In genomic region chr9:60999001-60999529, GRCm38 (mm10) we compare ENCODE assay signal across 8 mouse cellular contexts.
DNase-seq lines count a peak whose midpoint lies in the region; ATAC-seq and TF ChIP-seq lines count a peak whose summit lies in the region.

No protein-coding gene starts in this region.

- TF ChIP-seq CTCF in liver, adult 2 months (IDR thresholded peaks at IDR 0.05; ENCODE audit: low read depth, low read length), result peak; percentile 57
- TF ChIP-seq CTCF in heart, postnatal 0 days (IDR thresholded peaks at IDR 0.05; ENCODE audit: low read depth), result 0 out of 2 replicates have a peak, but pooled peaks have one; percentile 16

- no peak overlapping the region for H3K4me3 ChIP-seq in liver, adult 2 months (ENCODE audit: insufficient read depth, low read depth, low read length)
- no peak overlapping the region for H3K4me3 ChIP-seq in liver, embryonic 11.5 days (ENCODE audit: low read depth, low read length)
- H3K4me3 ChIP-seq in heart, postnatal 0 days (ENCODE audit: low read depth, low read length), result no peak overlapping the region
- no peak overlapping the region for H3K4me3 ChIP-seq in neural tube, embryonic 15.5 days (replicated peaks)

- TF ChIP-seq EP300 in heart, postnatal 0 days (IDR thresholded peaks at IDR 0.05; ENCODE audit: low read depth), result no peak

- ATAC-seq in liver, embryonic 11.5 days (replicated peaks; ENCODE audit: low FRiP score), result no peak
- no peak; the same call in 1 of the 2 replicates for ATAC-seq in heart, postnatal 0 days (ENCODE audit: insufficient read depth, low read depth)
- peak; percentile 86 for ATAC-seq in monocyte, adult 5-6 weeks (replicated peaks; ENCODE audit: insufficient number of reproducible peaks, low FRiP score, low TSS enrichment, poor library complexity, severe bottlenecking)
- ATAC-seq in neural tube, embryonic 15.5 days (ENCODE audit: low FRiP score), result no peak
- ATAC-seq in frontal cortex, adult (ENCODE audit: low TSS enrichment), result no peak

- H3K79me2 ChIP-seq in liver, adult 2 months (ENCODE audit: control insufficient read depth, insufficient read depth, low read length), result no peaks in the 10 kb centered on the region

- 33% methylated on average over 6 of the region's 6 CpGs for WGBS in liver, adult 2 months
- 27% methylated on average over 6 of the region's 6 CpGs for WGBS in liver, embryonic 11.5 days
- WGBS in heart, postnatal 0 days, result 36% methylated on average over 6 of the region's 6 CpGs
- 67% methylated on average over 6 of the region's 6 CpGs for WGBS in neural tube, embryonic 15.5 days

- H3K9me3 ChIP-seq in liver, embryonic 11.5 days (ENCODE audit: control insufficient read depth, low read length), result no peaks in the 10 kb centered on the region
- H3K9me3 ChIP-seq in heart, postnatal 0 days (replicated peaks; ENCODE audit: control insufficient read depth, low read length), result no peaks in the 10 kb centered on the region
- H3K9me3 ChIP-seq in neural tube, embryonic 15.5 days (replicated peaks), result no peaks in the 10 kb centered on the region

- peak; percentile 31 for DNase-seq in adrenal gland, adult 2 months
- DNase-seq in adrenal gland, adult 18-20 months (ENCODE audit: low spot score in 2 of 2), result no peak
- DNase-seq in liver, adult 2 months (ENCODE audit: extremely low read depth, low read depth, low spot score), result peak; percentile 41
- DNase-seq in liver, embryonic 11.5 days (ENCODE audit: low spot score), result no peak
- no peak for DNase-seq in heart, postnatal 0 days (ENCODE audit: low spot score)

- H3K27ac ChIP-seq in liver, adult 2 months (replicated peaks; ENCODE audit: insufficient read depth, low read depth, low read length), result no peak overlapping the region
- H3K27ac ChIP-seq in liver, embryonic 11.5 days (ENCODE audit: low read depth, low read length), result no peak overlapping the region
- no peak overlapping the region for H3K27ac ChIP-seq in heart, postnatal 0 days (ENCODE audit: low read depth)
- H3K27ac ChIP-seq in neural tube, embryonic 15.5 days (replicated peaks), result no peak overlapping the region

- no peaks in the 10 kb centered on the region for H3K36me3 ChIP-seq in liver, adult 2 months (ENCODE audit: control insufficient read depth, insufficient read depth, low read length)
- no peaks in the 10 kb centered on the region for H3K36me3 ChIP-seq in liver, embryonic 11.5 days (ENCODE audit: control insufficient read depth, insufficient read depth, low read length)
- H3K36me3 ChIP-seq in heart, postnatal 0 days (replicated peaks; ENCODE audit: control insufficient read depth, insufficient read depth, low read length), result no peaks in the 10 kb centered on the region
- H3K36me3 ChIP-seq in neural tube, embryonic 15.5 days, result no peaks in the 10 kb centered on the region

- no peaks in the 10 kb centered on the region for H3K4me1 ChIP-seq in liver, adult 2 months (ENCODE audit: control insufficient read depth, insufficient read depth, low read length)
- H3K4me1 ChIP-seq in liver, embryonic 11.5 days (replicated peaks; ENCODE audit: control insufficient read depth, insufficient read depth, low read length), result 0 out of 2 replicates have a peak, but pooled peaks cover 2% of the 10 kb centered on the region
- no peaks in the 10 kb centered on the region for H3K4me1 ChIP-seq in heart, postnatal 0 days (ENCODE audit: control insufficient read depth, insufficient read depth)
- 0 out of 2 replicates have a peak, but pooled peaks cover 3% of the 10 kb centered on the region for H3K4me1 ChIP-seq in neural tube, embryonic 15.5 days

- H3K27me3 ChIP-seq in liver, adult 2 months (ENCODE audit: control insufficient read depth, insufficient read depth, low read length), result no peaks in the 10 kb centered on the region
- peaks cover 2% of the 10 kb centered on the region; the same call in 1 of the 2 replicates for H3K27me3 ChIP-seq in liver, embryonic 11.5 days (replicated peaks; ENCODE audit: control insufficient read depth, insufficient read depth, low read length)
- 0 out of 2 replicates have a peak, but pooled peaks cover 19% of the 10 kb centered on the region for H3K27me3 ChIP-seq in heart, postnatal 0 days (ENCODE audit: control insufficient read depth, insufficient read depth, low read length)
- H3K27me3 ChIP-seq in neural tube, embryonic 15.5 days (replicated peaks), result peaks cover 10% of the 10 kb centered on the region; the same call in 1 of the 2 replicates

- no peak overlapping the region for H3K4me2 ChIP-seq in liver, embryonic 11.5 days
- H3K4me2 ChIP-seq in heart, postnatal 0 days (ENCODE audit: low read depth, low read length), result no peak overlapping the region
- no peak overlapping the region for H3K4me2 ChIP-seq in neural tube, embryonic 15.5 days

- TF ChIP-seq POLR2A in liver, adult 2 months (IDR thresholded peaks at IDR 0.05; ENCODE audit: extremely low read depth, insufficient read depth, low read length), result no peak

- H3K9ac ChIP-seq in liver, adult 2 months (ENCODE audit: low read depth, low read length), result no peak overlapping the region
- no peak overlapping the region for H3K9ac ChIP-seq in liver, embryonic 11.5 days (ENCODE audit: low read depth, low read length)
- no peak overlapping the region for H3K9ac ChIP-seq in heart, postnatal 0 days (replicated peaks; ENCODE audit: low read depth, low read length)
- H3K9ac ChIP-seq in neural tube, embryonic 15.5 days (replicated peaks), result no peak overlapping the region

Comparison
In these comparisons a context has a peak if more than half of its experiments do, and no peak if none do; other contexts are left out.
1. DNase-seq: peak in adrenal gland, adult 2 months (single experiment) and liver, adult 2 months (single experiment); none in adrenal gland, adult 18-20 months (0 of 2), liver, embryonic 11.5 days (single experiment) and heart, postnatal 0 days (single experiment).